Mouse (Mus musculus): ENCODE results near the gene Ak1. TPM values are rescaled to one million over a fixed set of nuclear protein-coding genes. Genes with fewer than 3 reads are reported as not detected.

Gene Ak1
- polyA plus RNA-seq, 1 experiment from 2014 or later, result 108 TPM

DNA sequence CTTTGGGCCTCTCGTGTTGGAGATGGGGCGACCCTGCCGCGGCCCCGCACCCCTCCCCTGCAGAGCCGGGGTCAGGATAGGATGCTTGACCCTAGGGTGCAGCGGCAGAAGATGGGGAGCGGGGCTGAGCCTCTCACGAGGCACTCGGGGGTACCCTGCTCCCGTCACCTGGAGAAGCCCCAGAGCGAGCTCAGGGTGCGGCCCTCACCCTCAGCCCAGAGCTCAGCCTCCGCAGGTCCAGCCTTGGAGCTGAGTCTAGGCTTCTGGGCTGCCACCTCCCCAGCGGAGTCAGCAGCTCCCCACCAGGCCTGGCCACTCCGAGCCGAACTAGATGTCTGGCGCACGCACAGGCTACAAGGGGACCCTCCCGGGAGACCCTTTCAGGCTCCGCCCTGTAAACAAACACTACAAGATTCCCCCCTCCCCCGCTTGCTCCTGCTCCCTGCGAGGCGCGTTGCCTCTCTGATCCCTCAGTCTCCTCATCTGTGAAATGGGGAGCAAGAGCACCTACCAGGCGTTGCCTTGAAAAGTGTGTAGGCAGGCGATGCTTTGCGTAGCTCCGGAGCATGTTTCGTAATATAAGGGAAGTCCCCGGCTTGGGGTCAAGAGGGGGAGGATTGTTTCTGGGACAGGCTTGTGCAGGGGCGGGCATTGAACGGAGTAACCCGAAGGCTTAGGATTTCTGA, 14.2 kb upstream of the Ak1 start:
- H3K27ac ChIP-seq (ENCODE audit: low read length), result no peak overlapping the region
- peak overlapping the region; percentile 86 for H3K4me2 ChIP-seq (ENCODE audit: low read length)
- peak; percentile 66 for ATAC-seq
- peak overlapping the region; percentile 79 for H3K9ac ChIP-seq (ENCODE audit: low read depth, low read length)
- H3K4me3 ChIP-seq (ENCODE audit: low read depth, low read length), result peak overlapping the region; percentile 68
- peaks cover 23% of the 10 kb centered on the region for H3K4me1 ChIP-seq (ENCODE audit: control insufficient read depth, insufficient read depth, low read length)
- H3K36me3 ChIP-seq (ENCODE audit: control insufficient read depth, insufficient read depth, low read length), result no peaks in the 10 kb centered on the region
- 8% methylated on average over 32 of the region's 34 CpGs for WGBS
- H3K27me3 ChIP-seq (ENCODE audit: control insufficient read depth, insufficient read depth, low read depth, low read length), result peaks cover 3% of the 10 kb centered on the region; the same call in 1 of the 2 replicates
- H3K9me3 ChIP-seq (replicated peaks; ENCODE audit: control insufficient read depth, low read length, poor library complexity, severe bottlenecking), result no peaks in the 10 kb centered on the region

- Histone ChIP-seq H3K9ac (ENCODE audit: low read depth, low read length) (0 out of 2 replicates have a peak overlapping the region, but pooled peaks have one; percentile 36), H3K4me1 (ENCODE audit: control insufficient read depth, insufficient read depth, low read length) (peaks cover 23% of the 10 kb centered on the region), H3K9me3 (replicated peaks; ENCODE audit: control insufficient read depth, low read length, poor library complexity, severe bottlenecking) (no peaks in the 10 kb centered on the region), H3K27me3 (ENCODE audit: control insufficient read depth, insufficient read depth, low read depth, low read length) (peaks cover 3% of the 10 kb centered on the region; the same call in 1 of the 2 replicates), H3K4me2 (ENCODE audit: low read length) (peak overlapping the region; percentile 86), H3K27ac (ENCODE audit: low read length) (no peak overlapping the region), H3K36me3 (ENCODE audit: control insufficient read depth, insufficient read depth, low read length) (no peaks in the 10 kb centered on the region), H3K4me3 (ENCODE audit: low read depth, low read length) (peak overlapping the region; percentile 68)
- peak; percentile 44; the same call in 1 of the 2 replicates for ATAC-seq
- WGBS, result 10% methylated on average over 25 of the region's 25 CpGs
Observed at GRCm38 (mm10) chr2:32608141-32608777, 13.3 kb upstream of the Ak1 start.

- Histone ChIP-seq H3K4me1 (ENCODE audit: control insufficient read depth, insufficient read depth, low read length) (peaks cover 23% of the 10 kb centered on the region), H3K4me3 (ENCODE audit: low read depth, low read length) (peak overlapping the region; percentile 68), H3K4me2 (ENCODE audit: low read length) (peak overlapping the region; percentile 86), H3K9ac (ENCODE audit: low read depth, low read length) (no peak overlapping the region), H3K36me3 (ENCODE audit: control insufficient read depth, insufficient read depth, low read length) (no peaks in the 10 kb centered on the region), H3K9me3 (replicated peaks; ENCODE audit: control insufficient read depth, low read length, poor library complexity, severe bottlenecking) (no peaks in the 10 kb centered on the region), H3K27ac (ENCODE audit: low read length) (no peak overlapping the region), H3K27me3 (ENCODE audit: control insufficient read depth, insufficient read depth, low read depth, low read length) (peaks cover 3% of the 10 kb centered on the region; the same call in 1 of the 2 replicates)
- WGBS, result 41% methylated on average over 18 of the region's 18 CpGs
- no peak for ATAC-seq
Observed at GRCm38 (mm10) chr2:32608778-32609435, 12.7 kb upstream of the Ak1 start.

GRCm38 (mm10) chr2:32610610-32611229, 10.8 kb upstream of the Ak1 start:
- peak overlapping the region; percentile 36; the same call in 1 of the 2 replicates for H3K9ac ChIP-seq (ENCODE audit: low read depth, low read length)
- no peaks in the 10 kb centered on the region for H3K9me3 ChIP-seq (replicated peaks; ENCODE audit: control insufficient read depth, low read length, poor library complexity, severe bottlenecking)
- peak overlapping the region; percentile 30 for H3K4me3 ChIP-seq (ENCODE audit: low read depth, low read length)
- no peak overlapping the region for H3K27ac ChIP-seq (ENCODE audit: low read length)
- peaks cover 3% of the 10 kb centered on the region; the same call in 1 of the 2 replicates for H3K27me3 ChIP-seq (ENCODE audit: control insufficient read depth, insufficient read depth, low read depth, low read length)
- no peaks in the 10 kb centered on the region for H3K36me3 ChIP-seq (ENCODE audit: control insufficient read depth, insufficient read depth, low read length)
- peaks cover 23% of the 10 kb centered on the region for H3K4me1 ChIP-seq (ENCODE audit: control insufficient read depth, insufficient read depth, low read length)
- peak overlapping the region; percentile 53 for H3K4me2 ChIP-seq (ENCODE audit: low read length)
- WGBS, result 17% methylated on average over 23 of the region's 23 CpGs
- ATAC-seq, result no peak

GRCm38 (mm10) chr2:32612274-32612673, 9.3 kb upstream of the Ak1 start:
- ATAC-seq, result no peak
- no peaks in the 10 kb centered on the region for H3K9me3 ChIP-seq (replicated peaks; ENCODE audit: control insufficient read depth, low read length, poor library complexity, severe bottlenecking)
- peaks cover 23% of the 10 kb centered on the region for H3K4me1 ChIP-seq (ENCODE audit: control insufficient read depth, insufficient read depth, low read length)
- no peak overlapping the region for H3K4me3 ChIP-seq (ENCODE audit: low read depth, low read length)
- H3K36me3 ChIP-seq (ENCODE audit: control insufficient read depth, insufficient read depth, low read length), result no peaks in the 10 kb centered on the region
- H3K9ac ChIP-seq (ENCODE audit: low read depth, low read length), result no peak overlapping the region
- H3K27ac ChIP-seq (ENCODE audit: low read length), result no peak overlapping the region
- no peak overlapping the region for H3K4me2 ChIP-seq (ENCODE audit: low read length)
- 71% methylated on average over 26 of the region's 26 CpGs for WGBS
- H3K27me3 ChIP-seq (ENCODE audit: control insufficient read depth, insufficient read depth, low read depth, low read length), result peaks cover 3% of the 10 kb centered on the region; the same call in 1 of the 2 replicates

DNA sequence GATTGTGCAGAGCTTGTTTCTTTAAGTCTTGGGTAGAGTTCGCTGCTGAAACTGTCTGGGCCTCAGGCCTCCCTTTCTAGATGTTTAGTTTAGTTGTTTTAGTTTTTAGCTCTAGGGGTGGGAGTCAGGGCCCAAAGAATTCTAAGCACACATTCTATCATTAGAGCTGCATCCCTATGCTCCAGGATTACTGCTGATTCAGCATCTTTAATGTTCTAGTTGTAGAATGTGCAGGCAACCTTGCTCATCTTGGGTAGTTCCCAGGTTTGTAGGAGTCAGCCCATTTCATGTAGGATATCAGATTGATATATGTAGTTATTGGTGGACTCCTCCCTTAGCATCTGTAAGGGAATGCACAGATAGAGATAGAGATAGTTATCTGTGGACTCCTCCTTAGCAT, 4.4 kb upstream of the Ak1 start:
- no peaks in the 10 kb centered on the region for H3K27me3 ChIP-seq (ENCODE audit: control insufficient read depth, insufficient read depth, low read depth, low read length)
- H3K4me1 ChIP-seq (ENCODE audit: control insufficient read depth, insufficient read depth, low read length), result peaks cover 6% of the 10 kb centered on the region; the same call in 1 of the 2 replicates
- H3K4me3 ChIP-seq (ENCODE audit: low read depth, low read length), result no peak overlapping the region
- H3K27ac ChIP-seq (ENCODE audit: low read length), result no peak overlapping the region
- H3K4me2 ChIP-seq (ENCODE audit: low read length), result no peak overlapping the region
- H3K9ac ChIP-seq (ENCODE audit: low read depth, low read length), result no peak overlapping the region
- H3K36me3 ChIP-seq (ENCODE audit: control insufficient read depth, insufficient read depth, low read length), result peaks cover 2% of the 10 kb centered on the region; the same call in 1 of the 2 replicates
- 97% methylated on average over 1 of the region's 1 CpGs for WGBS
- no peak for ATAC-seq
- H3K9me3 ChIP-seq (replicated peaks; ENCODE audit: control insufficient read depth, low read length, poor library complexity, severe bottlenecking), result 0 out of 2 replicates have a peak, but pooled peaks cover 3% of the 10 kb centered on the region

DNA sequence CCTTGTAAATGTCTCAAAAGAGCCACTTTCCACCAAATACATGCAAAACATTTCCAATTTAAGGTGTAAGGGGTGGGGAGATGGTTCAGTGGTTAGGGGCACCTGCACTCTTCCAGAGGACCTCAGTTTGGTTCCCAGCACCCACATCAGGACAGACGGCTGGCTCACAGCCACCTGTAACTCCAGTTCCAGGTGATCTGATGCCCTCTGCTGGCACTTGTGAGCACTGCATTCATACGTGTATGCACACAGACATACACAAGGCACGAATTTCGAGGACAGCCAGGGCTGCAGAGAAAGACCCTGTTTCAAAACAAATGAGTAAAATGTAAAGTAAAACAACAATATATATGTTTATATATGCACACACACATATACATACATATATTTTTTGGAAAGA, 4.0 kb upstream of the Ak1 start:
- Histone ChIP-seq H3K4me2 (ENCODE audit: low read length) (no peak overlapping the region), H3K9ac (ENCODE audit: low read depth, low read length) (no peak overlapping the region), H3K9me3 (replicated peaks; ENCODE audit: control insufficient read depth, low read length, poor library complexity, severe bottlenecking) (0 out of 2 replicates have a peak, but pooled peaks cover 3% of the 10 kb centered on the region), H3K27me3 (ENCODE audit: control insufficient read depth, insufficient read depth, low read depth, low read length) (no peaks in the 10 kb centered on the region), H3K4me1 (ENCODE audit: control insufficient read depth, insufficient read depth, low read length) (peaks cover 6% of the 10 kb centered on the region; the same call in 1 of the 2 replicates), H3K27ac (ENCODE audit: low read length) (no peak overlapping the region), H3K4me3 (ENCODE audit: low read depth, low read length) (no peak overlapping the region), H3K36me3 (ENCODE audit: control insufficient read depth, insufficient read depth, low read length) (peaks cover 2% of the 10 kb centered on the region; the same call in 1 of the 2 replicates)
- ATAC-seq, result no peak
- WGBS, result 91% methylated on average over 4 of the region's 4 CpGs

DNA sequence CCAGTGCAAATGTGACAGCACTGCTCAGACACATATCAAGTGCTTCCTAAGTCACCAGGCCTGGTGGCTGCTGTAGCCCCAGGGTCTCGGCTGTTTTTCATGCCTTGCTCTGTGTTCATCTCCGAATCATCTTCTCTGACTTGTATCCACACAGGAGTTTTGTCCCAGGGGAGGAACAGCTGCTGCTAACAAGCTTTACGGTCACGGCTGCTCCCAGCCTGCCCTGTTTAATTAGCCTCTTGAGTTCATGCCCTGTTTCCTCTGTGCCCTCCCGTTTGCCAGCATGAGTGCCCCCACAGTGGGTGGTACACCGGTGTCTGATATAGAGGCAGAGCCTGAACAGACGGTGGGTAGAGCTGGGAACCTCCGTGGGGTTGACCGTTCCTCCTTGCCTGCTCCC, 3.5 kb upstream of the Ak1 start:
- 48% methylated on average over 9 of the region's 9 CpGs for WGBS
- H3K9ac ChIP-seq (ENCODE audit: low read depth, low read length), result no peak overlapping the region
- H3K27ac ChIP-seq (ENCODE audit: low read length), result no peak overlapping the region
- 0 out of 2 replicates have a peak, but pooled peaks have one; percentile 37 for ATAC-seq
- H3K36me3 ChIP-seq (ENCODE audit: control insufficient read depth, insufficient read depth, low read length), result peaks cover 2% of the 10 kb centered on the region; the same call in 1 of the 2 replicates
- no peak overlapping the region for H3K4me3 ChIP-seq (ENCODE audit: low read depth, low read length)
- no peaks in the 10 kb centered on the region for H3K27me3 ChIP-seq (ENCODE audit: control insufficient read depth, insufficient read depth, low read depth, low read length)
- 0 out of 2 replicates have a peak, but pooled peaks cover 3% of the 10 kb centered on the region for H3K9me3 ChIP-seq (replicated peaks; ENCODE audit: control insufficient read depth, low read length, poor library complexity, severe bottlenecking)
- peaks cover 6% of the 10 kb centered on the region; the same call in 1 of the 2 replicates for H3K4me1 ChIP-seq (ENCODE audit: control insufficient read depth, insufficient read depth, low read length)
- no peak overlapping the region for H3K4me2 ChIP-seq (ENCODE audit: low read length)

Measured in midbrain, embryonic 16.5 days (tissue).